18 mouse cellular contexts compared by ENCODE assay signal in genomic region chr9:94400596-94400995, GRCm38 (mm10).
A peak's percentile ranks its signal among the peaks of the same experiment; 100 is the strongest.
DNase-seq lines count a peak whose midpoint lies in the region; TF ChIP-seq lines count a peak whose summit lies in the region.
"Had no signal": no experiment of that assay in that cellular context is flagged by ENCODE, and none has a peak within 500 bp of the region (broad histone marks: within the 10 kb centered on the region; RNA-seq: fewer than 3 reads in every experiment).

No protein-coding gene starts in this region.

- no peak overlapping the region for H3K4me3 ChIP-seq in cerebellum, adult 2 months (replicated peaks; ENCODE audit: insufficient read depth, low read depth, low read length)

- TF ChIP-seq CTCF in cerebellum, adult 2 months (IDR thresholded peaks at IDR 0.05; ENCODE audit: borderline replicate concordance, insufficient read depth, low read depth, low read length), result no peak

- H3K27ac ChIP-seq in cerebellum, adult 2 months (ENCODE audit: insufficient read depth, low read length), result no peak overlapping the region

- 82% methylated on average over 1 of the region's 1 CpGs for WGBS in cerebellum, adult 2 months

- no peak for TF ChIP-seq POLR2A in cerebellum, adult 2 months (IDR thresholded peaks at IDR 0.05; ENCODE audit: borderline replicate concordance, insufficient read depth, low read length)

- peak; percentile 83 to 90 for DNase-seq in cerebellum, postnatal 10 days
- DNase-seq in cerebellum, adult 8-10 months, result no peak
- DNase-seq in cerebellum, postnatal 14 days, result peak; percentile 71 to 77
- DNase-seq in cerebellum, adult 2 months, result no peak
- DNase-seq in left cerebral cortex, postnatal 4 days, result peak; percentile 49
- no peak for DNase-seq in left cerebral cortex, adult 9 months (ENCODE audit: low spot score in 2 of 2)
- DNase-seq: adrenal gland, adult 2 months; adrenal gland, adult 8-10 months; adrenal gland, postnatal 10 days; adrenal gland, postnatal 14 days; adrenal gland, postnatal 25 days; adrenal gland, postnatal 36 days; B cell, adult 2 months; cerebellum, adult 11 months; cerebellum, adult 11-12 months; cerebellum, adult 18-20 months had no signal

- H3K27me3 ChIP-seq in cerebellum, adult 2 months (ENCODE audit: control insufficient read depth, insufficient read depth, low read length), result no peaks in the 10 kb centered on the region
- H3K27me3 ChIP-seq: CH12.LX, Patski had no signal

- peaks cover 3% of the 10 kb centered on the region; the same call in 1 of the 2 replicates for H3K4me1 ChIP-seq in cerebellum, adult 2 months (ENCODE audit: control insufficient read depth, insufficient read depth, low read length)

- intact Hi-C loops in left cerebral cortex, postnatal 4 days (cut with DNase I), result no loop called here

Comparison
In these comparisons a context has a peak if more than half of its experiments do, and no peak if none do; other contexts are left out.
1. DNase-seq: peak in cerebellum, postnatal 10 days (2 of 2), cerebellum, postnatal 14 days (2 of 2) and left cerebral cortex, postnatal 4 days (single experiment); none in cerebellum, adult 8-10 months (single experiment), cerebellum, adult 2 months (0 of 2) and left cerebral cortex, adult 9 months (0 of 2).